11 mouse cellular contexts compared by ENCODE assay signal in genomic region chr4:58867242-58867641, GRCm38 (mm10). TPM values are rescaled to one million over a fixed set of nuclear protein-coding genes. Genes with fewer than 3 reads are reported as not detected.
A peak's percentile ranks its signal among the peaks of the same experiment; 100 is the strongest.
DNase-seq lines count a peak whose midpoint lies in the region; ATAC-seq and TF ChIP-seq lines count a peak whose summit lies in the region.
"Had no signal": no experiment of that assay in that cellular context is flagged by ENCODE, and none has a peak within 500 bp of the region (broad histone marks: within the 10 kb centered on the region; RNA-seq: fewer than 3 reads in every experiment).

No protein-coding gene starts in this region.

- DNase-seq in layer of hippocampus, adult 11-12 months (ENCODE audit: low spot score), result peak; percentile 14
- no peak for DNase-seq in layer of hippocampus, adult 9-10 months (ENCODE audit: low spot score)
- DNase-seq in MEL (ENCODE audit: low read depth, low spot score), result peak; percentile 81
- peak; percentile 91 for DNase-seq in brain, adult 2 months (ENCODE audit: low read depth, low spot score)
- no peak for DNase-seq in natural killer cell, adult 2 months (ENCODE audit: low spot score in 2 of 2)
- DNase-seq: thymus, postnatal 14 days had no signal

- TF ChIP-seq CTCF in MEL (IDR thresholded peaks at IDR 0.05 in 2 of 3, conservative IDR thresholded peaks at IDR 0.05 in 1 of 3; ENCODE audit: control insufficient read depth in 1 of 3, insufficient read depth in 1 of 3, low read depth in 2 of 3, low read length in 3 of 3, poor library complexity in 1 of 3, severe bottlenecking in 1 of 3), result no peak

- no peak for TF ChIP-seq POLR2A in MEL (IDR thresholded peaks at IDR 0.05; ENCODE audit: control insufficient read depth in 1 of 2, insufficient read depth in 1 of 2, low read depth in 1 of 2, low read length in 2 of 2, poor library complexity in 1 of 2)

- no peaks in the 10 kb centered on the region for H3K27me3 ChIP-seq in MEL (ENCODE audit: control insufficient read depth in 1 of 2, insufficient read depth in 2 of 2, low read length in 2 of 2)
- no peaks in the 10 kb centered on the region for H3K27me3 ChIP-seq in hindbrain, embryonic 12.5 days
- no peaks in the 10 kb centered on the region for H3K27me3 ChIP-seq in forebrain, embryonic 15.5 days
- H3K27me3 ChIP-seq: limb, embryonic 15.5 days had no signal

- no peak overlapping the region for H3K4me2 ChIP-seq in hindbrain, embryonic 12.5 days (replicated peaks)
- H3K4me2 ChIP-seq in forebrain, embryonic 15.5 days (replicated peaks), result no peak overlapping the region
- H3K4me2 ChIP-seq: limb, embryonic 15.5 days had no signal

- no peaks in the 10 kb centered on the region for H3K9me3 ChIP-seq in MEL (replicated peaks; ENCODE audit: insufficient read depth, low read length)
- no peaks in the 10 kb centered on the region for H3K9me3 ChIP-seq in hindbrain, embryonic 12.5 days (replicated peaks)
- H3K9me3 ChIP-seq in forebrain, embryonic 15.5 days, result no peaks in the 10 kb centered on the region
- H3K9me3 ChIP-seq: limb, embryonic 15.5 days had no signal

- no peaks in the 10 kb centered on the region for H3K79me2 ChIP-seq in MEL (ENCODE audit: control insufficient read depth, insufficient read depth, low read length, poor library complexity)

- TF ChIP-seq RAD21 in MEL (IDR thresholded peaks at IDR 0.05; ENCODE audit: low read depth, low read length), result no peak

- ATAC-seq in hematopoietic stem cell, adult 5-6 weeks (replicated peaks in 1 of 2; ENCODE audit: insufficient read depth in 1 of 2, low FRiP score in 2 of 2, low TSS enrichment in 1 of 2, low read depth in 1 of 2, poor library complexity in 2 of 2, severe bottlenecking in 2 of 2), result peak; percentile 96 to 99
- no peak for ATAC-seq in hindbrain, embryonic 12.5 days (ENCODE audit: low FRiP score)
- ATAC-seq in forebrain, embryonic 15.5 days (replicated peaks), result no peak

- no peak overlapping the region for H3K4me3 ChIP-seq in MEL (ENCODE audit: control insufficient read depth in 1 of 2, insufficient read depth in 1 of 2, low read depth in 2 of 2, low read length in 2 of 2)
- no peak overlapping the region for H3K4me3 ChIP-seq in hindbrain, embryonic 12.5 days
- no peak overlapping the region for H3K4me3 ChIP-seq in forebrain, embryonic 15.5 days
- H3K4me3 ChIP-seq: heart, adult 2 months; limb, embryonic 15.5 days had no signal

- 0 out of 4 replicates have a peak, but pooled peaks of 1 of the 2 experiments have one; percentile 18 for TF ChIP-seq EP300 in MEL (IDR thresholded peaks at IDR 0.05; ENCODE audit: low read depth in 1 of 2, low read length in 2 of 2)

- H3K4me1 ChIP-seq in MEL (ENCODE audit: control insufficient read depth in 1 of 2, insufficient read depth in 2 of 2, low read length in 2 of 2), result peaks cover 0 to 2% of the 10 kb centered on the region in 2 experiments; a peak in 1 of 4 replicates
- H3K4me1 ChIP-seq in hindbrain, embryonic 12.5 days, result no peaks in the 10 kb centered on the region
- H3K4me1 ChIP-seq in forebrain, embryonic 15.5 days, result no peaks in the 10 kb centered on the region
- H3K4me1 ChIP-seq: limb, embryonic 15.5 days had no signal

- no peak overlapping the region for H3K9ac ChIP-seq in MEL (ENCODE audit: control insufficient read depth, low read depth, low read length, poor library complexity, severe bottlenecking)
- no peak overlapping the region for H3K9ac ChIP-seq in hindbrain, embryonic 12.5 days
- H3K9ac ChIP-seq in forebrain, embryonic 15.5 days (replicated peaks), result no peak overlapping the region
- H3K9ac ChIP-seq: limb, embryonic 15.5 days had no signal

- H3K27ac ChIP-seq in MEL (ENCODE audit: control insufficient read depth, low read depth, low read length), result no peak overlapping the region
- H3K27ac ChIP-seq in hindbrain, embryonic 12.5 days, result no peak overlapping the region
- no peak overlapping the region for H3K27ac ChIP-seq in forebrain, embryonic 15.5 days (replicated peaks)
- H3K27ac ChIP-seq: heart, adult 2 months; limb, embryonic 15.5 days had no signal

- H3K36me3 ChIP-seq in MEL (ENCODE audit: control insufficient read depth in 1 of 2, insufficient read depth in 2 of 2, low read length in 2 of 2), result peaks cover 4 to 45% of the 10 kb centered on the region in 2 experiments
- H3K36me3 ChIP-seq in hindbrain, embryonic 12.5 days, result no peaks in the 10 kb centered on the region; the same call in 1 of the 2 replicates
- peaks cover 2% of the 10 kb centered on the region; the same call in 1 of the 2 replicates for H3K36me3 ChIP-seq in forebrain, embryonic 15.5 days

- 91% methylated on average over 6 of the region's 6 CpGs for WGBS in hindbrain, embryonic 12.5 days
- WGBS in forebrain, embryonic 15.5 days, result 88% methylated on average over 6 of the region's 6 CpGs

TF ChIP-seq in MEL, 35 proteins besides CTCF, POLR2A, EP300 and RAD21:
- TF ChIP-seq ZNF384 (IDR thresholded peaks at IDR 0.05; ENCODE audit: low read depth, low read length), result no peak
- TF ChIP-seq RCOR1 (IDR thresholded peaks at IDR 0.05; ENCODE audit: low read depth, low read length), result no peak
- no peak for TF ChIP-seq MAX (IDR thresholded peaks at IDR 0.05; ENCODE audit: low read length)
- peak; percentile 51; the same call in 1 of the 2 replicates for TF ChIP-seq ETS1 (IDR thresholded peaks at IDR 0.05; ENCODE audit: low read depth, low read length)
- TF ChIP-seq USF2 (IDR thresholded peaks at IDR 0.05; ENCODE audit: borderline replicate concordance in 1 of 2, insufficient read depth in 1 of 2, low read depth in 1 of 2, low read length in 2 of 2), result no peak
- TF ChIP-seq NELFE (IDR thresholded peaks at IDR 0.05; ENCODE audit: low read depth, low read length), result no peak
- TF ChIP-seq MYB (IDR thresholded peaks at IDR 0.05; ENCODE audit: low read depth, low read length), result no peak

RNA-seq across cellular contexts. Expression of gene Ecpas, which starts 45.3 kb away (rescaled TPM):
- 37.8 and 52.1 TPM in 2 replicates for total RNA-seq in MEL (2012; rRNA removed)
- 100 to 1,000 TPM in 1 of 2 experiments, 10 to 100 TPM in 1; 57.6 to 161 TPM for polyA plus RNA-seq in MEL (2012; ENCODE audit: insufficient read depth in 1 of 2, insufficient read length in 2 of 2, low read depth in 1 of 2, low replicate concordance in 2 of 2, missing spikeins in 1 of 2)
- 76.4 and 95.9 TPM in 2 replicates for total RNA-seq in hematopoietic stem cell, adult 5-6 weeks (2017)
- polyA plus RNA-seq in hindbrain, embryonic 12.5 days (2016; fragmentation: Nextera tagmentation; extraction: Ambion mirVana), result 43.7 and 45.5 TPM in 2 replicates
- polyA plus RNA-seq in forebrain, embryonic 15.5 days (2015; fragmentation: Nextera tagmentation; extraction: Ambion mirVana), result 31.0 and 31.6 TPM in 2 replicates

Comparison
In these comparisons a context has a peak if more than half of its experiments do, and no peak if none do; other contexts are left out.
1. DNase-seq: peak in layer of hippocampus, adult 11-12 months (single experiment), MEL (single experiment) and brain, adult 2 months (single experiment); none in layer of hippocampus, adult 9-10 months (single experiment) and natural killer cell, adult 2 months (0 of 2).
2. ATAC-seq: peak in hematopoietic stem cell, adult 5-6 weeks (2 of 2); none in hindbrain, embryonic 12.5 days (single experiment) and forebrain, embryonic 15.5 days (single experiment).